Mouse (Mus musculus): ENCODE data around the gene Zfand3. TPM values are rescaled to one million over a fixed set of nuclear protein-coding genes. Genes with fewer than 3 reads are reported as not detected.

The Zfand3 gene
- polyA plus RNA-seq, 1 experiment: 146 TPM

- no peak for DNase-seq (ENCODE audit: low read depth)
- TF ChIP-seq CTCF (IDR thresholded peaks at IDR 0.05; ENCODE audit: borderline replicate concordance, extremely low read depth, insufficient read depth, insufficient read length): no peak
- TF ChIP-seq POLR2A (IDR thresholded peaks at IDR 0.05; ENCODE audit: borderline replicate concordance, extremely low read depth, insufficient read depth, insufficient read length, poor library complexity, severe bottlenecking): no peak
Measured at GRCm38 (mm10) chr17:29983190-29983589, 21.3 kb upstream of the Zfand3 start.

GRCm38 (mm10) chr17:29984931-29985330, 19.6 kb upstream of the Zfand3 start:
- no peak for TF ChIP-seq CTCF (IDR thresholded peaks at IDR 0.05; ENCODE audit: borderline replicate concordance, extremely low read depth, insufficient read depth, insufficient read length)
- no peak for TF ChIP-seq POLR2A (IDR thresholded peaks at IDR 0.05; ENCODE audit: borderline replicate concordance, extremely low read depth, insufficient read depth, insufficient read length, poor library complexity, severe bottlenecking)
- no peak for DNase-seq (ENCODE audit: low read depth)

DNA sequence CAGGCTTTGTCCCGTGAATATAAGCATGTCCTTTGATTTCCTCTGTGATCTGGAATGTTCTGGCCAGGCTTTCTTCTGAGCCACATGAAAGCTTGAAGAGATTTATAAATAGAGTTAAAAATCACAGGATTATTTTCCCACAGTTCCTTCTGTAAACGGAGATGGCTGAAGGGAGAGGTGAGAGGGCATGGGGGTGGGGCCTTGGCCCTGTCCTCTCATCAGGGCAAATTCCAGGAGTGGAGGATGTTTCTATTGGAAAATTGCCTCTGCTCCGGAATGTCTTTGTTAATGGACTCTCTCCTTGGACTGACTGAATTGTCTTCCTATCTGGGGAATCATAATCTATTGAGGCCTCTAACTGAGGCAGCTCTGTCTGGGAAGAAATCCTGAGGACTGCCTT, 19.0 kb upstream of the Zfand3 start:
- TF ChIP-seq CTCF (IDR thresholded peaks at IDR 0.05; ENCODE audit: borderline replicate concordance, extremely low read depth, insufficient read depth, insufficient read length) (no peak), POLR2A (IDR thresholded peaks at IDR 0.05; ENCODE audit: borderline replicate concordance, extremely low read depth, insufficient read depth, insufficient read length, poor library complexity, severe bottlenecking) (no peak)
- DNase-seq (ENCODE audit: low read depth): peak; percentile 36

DNA sequence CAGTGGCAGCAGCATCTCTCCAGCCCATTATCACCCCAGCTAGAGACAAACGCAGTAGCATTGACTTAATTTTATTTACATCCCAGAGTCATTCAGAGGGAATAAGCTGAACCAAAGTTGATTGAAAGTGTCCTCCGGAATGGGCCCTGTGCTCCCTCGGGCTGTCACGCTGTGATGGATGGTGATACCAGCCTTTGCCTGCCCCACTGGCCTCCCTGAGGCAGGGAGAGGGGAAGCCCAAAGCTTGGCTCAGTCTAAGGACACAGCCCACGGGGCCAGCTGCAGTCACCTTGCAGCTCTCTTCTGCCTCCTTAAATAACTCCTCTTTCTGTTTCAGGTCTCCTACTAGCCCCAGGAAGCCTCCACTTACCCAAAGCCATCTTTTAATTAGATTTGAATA, 16.4 kb upstream of the Zfand3 start:
- DNase-seq (ENCODE audit: low read depth): no peak
- no peak for TF ChIP-seq POLR2A (IDR thresholded peaks at IDR 0.05; ENCODE audit: borderline replicate concordance, extremely low read depth, insufficient read depth, insufficient read length, poor library complexity, severe bottlenecking)
- no peak for TF ChIP-seq CTCF (IDR thresholded peaks at IDR 0.05; ENCODE audit: borderline replicate concordance, extremely low read depth, insufficient read depth, insufficient read length)

DNA sequence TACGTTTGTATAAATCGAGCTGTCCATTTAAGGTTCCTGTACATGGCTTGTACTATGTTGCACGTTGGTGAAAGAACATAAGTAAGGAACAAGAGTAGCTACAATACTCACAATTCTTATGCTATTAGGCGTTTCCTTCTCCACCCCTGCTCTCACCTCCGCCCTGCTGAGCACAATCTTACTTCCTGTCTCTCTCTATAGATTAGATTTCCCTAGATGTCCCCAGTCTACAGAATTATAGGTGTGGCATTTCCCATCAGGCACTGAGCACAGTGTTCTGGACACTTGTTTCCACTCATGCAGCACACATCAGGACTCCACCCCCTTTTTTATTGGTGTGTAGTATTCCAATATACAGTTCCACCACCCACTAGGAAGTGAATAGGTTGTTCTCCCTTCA, 14.9 kb upstream of the Zfand3 start:
- no peak for DNase-seq (ENCODE audit: low read depth)
- TF ChIP-seq POLR2A (IDR thresholded peaks at IDR 0.05; ENCODE audit: borderline replicate concordance, extremely low read depth, insufficient read depth, insufficient read length, poor library complexity, severe bottlenecking) (no peak), CTCF (IDR thresholded peaks at IDR 0.05; ENCODE audit: borderline replicate concordance, extremely low read depth, insufficient read depth, insufficient read length) (no peak)

- TF ChIP-seq POLR2A (IDR thresholded peaks at IDR 0.05; ENCODE audit: borderline replicate concordance, extremely low read depth, insufficient read depth, insufficient read length, poor library complexity, severe bottlenecking): no peak
- no peak for DNase-seq (ENCODE audit: low read depth)
Measured at GRCm38 (mm10) chr17:29990136-29990535, 14.4 kb upstream of the Zfand3 start.

DNA sequence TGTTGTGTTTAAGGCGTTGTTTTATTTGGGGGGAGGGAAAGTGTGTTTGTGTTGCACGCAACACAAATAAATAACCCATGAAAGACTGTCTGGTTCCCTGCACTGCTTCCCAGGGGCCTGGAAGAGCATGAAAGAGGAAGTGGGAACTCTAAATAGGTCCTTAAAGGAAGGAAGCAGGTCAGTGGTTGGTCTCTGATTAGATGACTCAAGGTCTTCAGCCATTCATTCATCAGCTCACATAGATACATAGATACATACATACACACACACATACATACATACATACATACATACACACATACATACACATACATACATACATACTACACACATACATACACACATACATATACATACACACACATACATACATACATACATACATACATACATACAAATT, 13.7 kb upstream of the Zfand3 start:
- no peak for TF ChIP-seq POLR2A (IDR thresholded peaks at IDR 0.05; ENCODE audit: borderline replicate concordance, extremely low read depth, insufficient read depth, insufficient read length, poor library complexity, severe bottlenecking)
- no peak for TF ChIP-seq CTCF (IDR thresholded peaks at IDR 0.05; ENCODE audit: borderline replicate concordance, extremely low read depth, insufficient read depth, insufficient read length)
- no peak for DNase-seq (ENCODE audit: low read depth)

DNA sequence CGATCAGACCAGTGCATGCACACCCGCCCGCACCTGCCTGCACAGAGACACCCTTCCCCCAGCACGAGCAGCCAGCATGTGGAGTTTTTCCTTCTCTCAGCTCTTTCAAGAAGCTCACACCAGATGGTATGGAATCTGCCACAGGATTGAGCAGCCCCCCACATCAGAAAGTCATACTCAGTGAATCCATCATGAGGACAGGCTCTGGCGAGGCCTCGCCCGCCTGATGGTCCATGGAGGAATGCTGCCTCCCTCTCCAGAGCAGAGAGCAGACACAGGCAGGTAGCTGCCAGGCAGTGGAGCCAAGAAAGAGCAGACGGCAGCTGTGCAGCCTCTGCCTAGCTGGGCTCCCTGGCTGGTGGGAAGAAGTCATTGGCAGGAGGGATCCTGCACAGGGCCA, 11.0 kb upstream of the Zfand3 start:
- peak; percentile 86 for DNase-seq (ENCODE audit: low read depth)
- TF ChIP-seq CTCF (IDR thresholded peaks at IDR 0.05; ENCODE audit: borderline replicate concordance, extremely low read depth, insufficient read depth, insufficient read length) (no peak), POLR2A (IDR thresholded peaks at IDR 0.05; ENCODE audit: borderline replicate concordance, extremely low read depth, insufficient read depth, insufficient read length, poor library complexity, severe bottlenecking) (no peak)

DNA sequence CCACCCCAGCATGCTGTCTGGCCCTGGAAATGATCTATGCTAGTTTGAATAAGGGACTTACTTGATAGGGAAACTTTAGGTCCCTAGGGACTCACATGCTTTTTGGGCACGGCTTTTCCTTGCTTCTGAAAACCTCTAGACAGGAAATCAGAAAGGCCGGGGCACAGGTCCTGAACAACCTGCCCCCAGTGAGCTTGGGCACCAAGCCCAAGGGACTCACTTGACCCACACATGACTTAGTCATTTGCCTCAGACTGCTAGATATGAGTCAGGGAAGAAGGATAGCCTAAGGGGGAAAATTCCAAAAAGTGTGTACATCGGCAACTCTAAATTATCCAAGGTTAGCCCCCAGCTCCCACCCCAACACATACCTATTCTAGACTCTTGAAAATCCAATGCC, 10.5 kb upstream of the Zfand3 start:
- no peak for TF ChIP-seq POLR2A (IDR thresholded peaks at IDR 0.05; ENCODE audit: borderline replicate concordance, extremely low read depth, insufficient read depth, insufficient read length, poor library complexity, severe bottlenecking)
- no peak for TF ChIP-seq CTCF (IDR thresholded peaks at IDR 0.05; ENCODE audit: borderline replicate concordance, extremely low read depth, insufficient read depth, insufficient read length)
- DNase-seq (ENCODE audit: low read depth): no peak

- TF ChIP-seq POLR2A (IDR thresholded peaks at IDR 0.05; ENCODE audit: borderline replicate concordance, extremely low read depth, insufficient read depth, insufficient read length, poor library complexity, severe bottlenecking) (no peak), CTCF (IDR thresholded peaks at IDR 0.05; ENCODE audit: borderline replicate concordance, extremely low read depth, insufficient read depth, insufficient read length) (no peak)
- DNase-seq (ENCODE audit: low read depth): no peak
Measured at GRCm38 (mm10) chr17:29994459-29994858, 10.1 kb upstream of the Zfand3 start.

DNA sequence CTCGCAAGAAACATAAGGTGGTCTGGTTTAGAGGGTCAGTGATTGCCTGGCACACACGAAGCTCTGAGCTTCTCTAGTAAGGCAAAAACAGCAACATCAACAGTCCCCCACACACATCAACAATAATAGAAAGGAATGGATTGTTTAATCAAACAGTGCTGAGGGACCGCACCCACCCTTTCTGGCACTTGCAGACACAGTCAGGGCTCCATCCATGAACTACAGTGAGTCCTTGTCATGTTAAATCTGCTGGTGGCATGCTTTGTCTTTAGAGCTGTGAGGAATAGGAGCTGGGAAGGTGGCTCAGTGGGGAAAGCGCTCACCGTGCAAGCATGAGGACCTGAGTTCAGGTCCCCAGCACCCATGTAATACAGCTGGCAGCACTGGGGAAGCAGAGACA, 8.5 kb upstream of the Zfand3 start:
- no peak for DNase-seq (ENCODE audit: low read depth)
- no peak for TF ChIP-seq POLR2A (IDR thresholded peaks at IDR 0.05; ENCODE audit: borderline replicate concordance, extremely low read depth, insufficient read depth, insufficient read length, poor library complexity, severe bottlenecking)
- no peak for TF ChIP-seq CTCF (IDR thresholded peaks at IDR 0.05; ENCODE audit: borderline replicate concordance, extremely low read depth, insufficient read depth, insufficient read length)

- TF ChIP-seq POLR2A (IDR thresholded peaks at IDR 0.05; ENCODE audit: borderline replicate concordance, extremely low read depth, insufficient read depth, insufficient read length, poor library complexity, severe bottlenecking) (no peak), CTCF (IDR thresholded peaks at IDR 0.05; ENCODE audit: borderline replicate concordance, extremely low read depth, insufficient read depth, insufficient read length) (no peak)
- peak; percentile 35 for DNase-seq (ENCODE audit: low read depth)
Measured at GRCm38 (mm10) chr17:29997726-29998125, 6.8 kb upstream of the Zfand3 start.
